In the genomic region with DNA sequence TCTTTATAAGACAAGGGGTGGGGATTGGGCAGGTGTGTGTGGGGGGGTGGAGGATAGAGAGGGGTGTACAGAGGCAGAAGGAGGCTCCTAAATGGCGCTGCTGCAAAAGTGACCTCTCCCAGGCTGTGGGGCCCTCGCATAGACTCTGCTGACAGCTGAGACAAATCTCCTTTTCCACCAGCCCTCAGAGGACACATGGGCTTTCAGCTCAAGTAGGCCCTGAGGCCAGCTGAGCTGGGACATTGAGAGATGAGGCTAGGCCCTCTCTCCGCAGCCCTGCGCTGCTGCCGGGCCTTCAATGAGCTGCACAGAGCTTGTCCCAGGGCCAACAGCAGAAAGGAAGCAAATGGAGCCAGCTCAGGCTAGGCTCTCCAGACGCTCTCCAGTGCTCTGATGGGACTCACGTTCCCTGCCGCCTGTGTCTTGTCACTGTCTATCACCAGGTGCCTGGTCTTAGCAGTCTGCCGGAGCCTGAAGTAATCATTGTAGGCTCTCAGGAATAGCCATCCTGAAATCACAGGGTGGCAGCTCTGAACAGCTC, we compare ENCODE assay signal across 19 mouse cellular contexts. TPM values are rescaled to one million over a fixed set of nuclear protein-coding genes. Genes with fewer than 3 reads are reported as not detected.
DNase-seq lines count a peak whose midpoint lies in the region; ATAC-seq and TF ChIP-seq lines count a peak whose summit lies in the region.
"Had no signal": no experiment of that assay in that cellular context is flagged by ENCODE, and none has a peak within 500 bp of the region (broad histone marks: within the 10 kb centered on the region; RNA-seq: fewer than 3 reads in every experiment).

No protein-coding gene starts in this region.

- DNase-seq in hindbrain, embryonic 11.5 days (ENCODE audit: low spot score) = no peak
- DNase-seq in midbrain, postnatal 0 days (ENCODE audit: low spot score) = no peak
- DNase-seq: adrenal gland, adult 2 months; cerebellum, adult 8-10 months; gastrocnemius, postnatal 25 days; heart, postnatal 4 days; kidney, adult 18-20 months; kidney, postnatal 14 days; layer of hippocampus, adult 9-11 months; lung, adult 18-20 months; right cerebral cortex, postnatal 25 days had no signal

- H3K9me3 ChIP-seq in hindbrain, embryonic 11.5 days (ENCODE audit: control insufficient read depth, low read length) = no peaks in the 10 kb centered on the region
- no peaks in the 10 kb centered on the region for H3K9me3 ChIP-seq in hindbrain, embryonic 16.5 days (ENCODE audit: control insufficient read depth, low read length)
- H3K9me3 ChIP-seq in midbrain, embryonic 13.5 days = no peaks in the 10 kb centered on the region
- no peaks in the 10 kb centered on the region for H3K9me3 ChIP-seq in midbrain, postnatal 0 days (ENCODE audit: low read length)
- H3K9me3 ChIP-seq in hindbrain, embryonic 13.5 days = no peaks in the 10 kb centered on the region
- no peaks in the 10 kb centered on the region for H3K9me3 ChIP-seq in stomach, embryonic 16.5 days (replicated peaks; ENCODE audit: control insufficient read depth, low read length)
- H3K9me3 ChIP-seq: forebrain, embryonic 15.5 days had no signal

- H3K4me3 ChIP-seq in hindbrain, embryonic 11.5 days (ENCODE audit: low read depth, low read length) = no peak overlapping the region
- no peak overlapping the region for H3K4me3 ChIP-seq in hindbrain, embryonic 16.5 days (ENCODE audit: low read length)
- H3K4me3 ChIP-seq in midbrain, embryonic 13.5 days (replicated peaks) = no peak overlapping the region
- H3K4me3 ChIP-seq in midbrain, postnatal 0 days (ENCODE audit: low read depth, low read length) = no peak overlapping the region
- no peak overlapping the region for H3K4me3 ChIP-seq in hindbrain, embryonic 13.5 days
- H3K4me3 ChIP-seq in stomach, embryonic 16.5 days (replicated peaks; ENCODE audit: low read length) = no peak overlapping the region
- H3K4me3 ChIP-seq: forebrain, embryonic 15.5 days had no signal

- H3K36me3 ChIP-seq in hindbrain, embryonic 11.5 days (ENCODE audit: control insufficient read depth, insufficient read depth, low read length) = no peaks in the 10 kb centered on the region
- no peaks in the 10 kb centered on the region for H3K36me3 ChIP-seq in hindbrain, embryonic 16.5 days (ENCODE audit: control insufficient read depth, insufficient read depth, low read length)
- H3K36me3 ChIP-seq in midbrain, embryonic 13.5 days = no peaks in the 10 kb centered on the region
- H3K36me3 ChIP-seq in midbrain, postnatal 0 days (ENCODE audit: insufficient read depth, low read length) = no peaks in the 10 kb centered on the region
- H3K36me3 ChIP-seq in hindbrain, embryonic 13.5 days = no peaks in the 10 kb centered on the region
- H3K36me3 ChIP-seq in stomach, embryonic 16.5 days (ENCODE audit: control insufficient read depth, insufficient read depth, low read length) = no peaks in the 10 kb centered on the region
- H3K36me3 ChIP-seq: forebrain, embryonic 15.5 days had no signal

- WGBS in hindbrain, embryonic 11.5 days = 56% methylated on average over 9 of the region's 9 CpGs
- 41% methylated on average over 9 of the region's 9 CpGs for WGBS in hindbrain, embryonic 16.5 days
- 68% methylated on average over 9 of the region's 9 CpGs for WGBS in midbrain, embryonic 13.5 days
- WGBS in midbrain, postnatal 0 days = 60% methylated on average over 9 of the region's 9 CpGs
- WGBS in hindbrain, embryonic 13.5 days = 42% methylated on average over 9 of the region's 9 CpGs
- WGBS in stomach, embryonic 16.5 days = 24% methylated on average over 9 of the region's 9 CpGs

- no peak overlapping the region for H3K9ac ChIP-seq in hindbrain, embryonic 11.5 days (ENCODE audit: low read depth, low read length)
- no peak overlapping the region for H3K9ac ChIP-seq in hindbrain, embryonic 16.5 days (ENCODE audit: low read depth, low read length)
- H3K9ac ChIP-seq in midbrain, embryonic 13.5 days (replicated peaks) = peak overlapping the region; percentile 36; the same call in 1 of the 2 replicates
- no peak overlapping the region for H3K9ac ChIP-seq in midbrain, postnatal 0 days (replicated peaks; ENCODE audit: low read length, poor library complexity, severe bottlenecking)
- no peak overlapping the region for H3K9ac ChIP-seq in hindbrain, embryonic 13.5 days
- H3K9ac ChIP-seq in stomach, embryonic 16.5 days (ENCODE audit: low read length) = no peak overlapping the region
- H3K9ac ChIP-seq: forebrain, embryonic 15.5 days had no signal

- no peaks in the 10 kb centered on the region for H3K4me1 ChIP-seq in hindbrain, embryonic 11.5 days (replicated peaks; ENCODE audit: control insufficient read depth, insufficient read depth, low read length)
- no peaks in the 10 kb centered on the region; the same call in 1 of the 2 replicates for H3K4me1 ChIP-seq in hindbrain, embryonic 16.5 days (ENCODE audit: control insufficient read depth, insufficient read depth, low read depth, low read length)
- peaks cover 13% of the 10 kb centered on the region; the same call in 1 of the 2 replicates for H3K4me1 ChIP-seq in midbrain, embryonic 13.5 days (replicated peaks)
- H3K4me1 ChIP-seq in midbrain, postnatal 0 days (ENCODE audit: insufficient read depth, low read length) = no peaks in the 10 kb centered on the region
- peaks cover 21% of the 10 kb centered on the region for H3K4me1 ChIP-seq in hindbrain, embryonic 13.5 days (replicated peaks)
- 0 out of 2 replicates have a peak, but pooled peaks cover 3% of the 10 kb centered on the region for H3K4me1 ChIP-seq in stomach, embryonic 16.5 days (ENCODE audit: control insufficient read depth, insufficient read depth, low read length)

- no peak overlapping the region for H3K4me2 ChIP-seq in hindbrain, embryonic 11.5 days (replicated peaks; ENCODE audit: low read depth, low read length)
- no peak overlapping the region for H3K4me2 ChIP-seq in hindbrain, embryonic 16.5 days (ENCODE audit: low read length)
- no peak overlapping the region for H3K4me2 ChIP-seq in midbrain, embryonic 13.5 days (replicated peaks)
- H3K4me2 ChIP-seq in midbrain, postnatal 0 days (ENCODE audit: low read depth, low read length, poor library complexity, severe bottlenecking) = no peak overlapping the region
- no peak overlapping the region for H3K4me2 ChIP-seq in hindbrain, embryonic 13.5 days
- no peak overlapping the region for H3K4me2 ChIP-seq in stomach, embryonic 16.5 days (ENCODE audit: low read depth, low read length)
- H3K4me2 ChIP-seq: forebrain, embryonic 15.5 days; heart, embryonic 11.5 days; liver, embryonic 11.5 days had no signal

- H3K27ac ChIP-seq in hindbrain, embryonic 11.5 days (ENCODE audit: low read depth, low read length) = peak overlapping the region; percentile 19; the same call in 1 of the 2 replicates
- no peak overlapping the region for H3K27ac ChIP-seq in hindbrain, embryonic 16.5 days (ENCODE audit: low read depth, low read length)
- peak overlapping the region; percentile 56; the same call in 1 of the 2 replicates for H3K27ac ChIP-seq in midbrain, embryonic 13.5 days
- H3K27ac ChIP-seq in midbrain, postnatal 0 days (ENCODE audit: low read depth, low read length) = no peak overlapping the region
- peak overlapping the region; percentile 63 for H3K27ac ChIP-seq in hindbrain, embryonic 13.5 days
- no peak overlapping the region for H3K27ac ChIP-seq in stomach, embryonic 16.5 days (ENCODE audit: low read length)
- H3K27ac ChIP-seq: forebrain, embryonic 15.5 days had no signal

- 0 out of 2 replicates have a peak, but pooled peaks cover 2% of the 10 kb centered on the region for H3K27me3 ChIP-seq in hindbrain, embryonic 11.5 days (ENCODE audit: control insufficient read depth, insufficient read depth, low read length)
- H3K27me3 ChIP-seq in hindbrain, embryonic 16.5 days (replicated peaks; ENCODE audit: control insufficient read depth, insufficient read depth, low read length) = no peaks in the 10 kb centered on the region
- H3K27me3 ChIP-seq in midbrain, embryonic 13.5 days = no peaks in the 10 kb centered on the region
- H3K27me3 ChIP-seq in midbrain, postnatal 0 days (ENCODE audit: insufficient read depth, low read length) = no peaks in the 10 kb centered on the region
- H3K27me3 ChIP-seq in hindbrain, embryonic 13.5 days = 0 out of 2 replicates have a peak, but pooled peaks cover 11% of the 10 kb centered on the region
- no peaks in the 10 kb centered on the region for H3K27me3 ChIP-seq in stomach, embryonic 16.5 days (ENCODE audit: control insufficient read depth, insufficient read depth, low read length)
- H3K27me3 ChIP-seq: forebrain, embryonic 15.5 days had no signal

- 0 out of 2 replicates have a peak, but pooled peaks have one; percentile 43 for ATAC-seq in hindbrain, embryonic 11.5 days (ENCODE audit: low FRiP score)
- ATAC-seq in hindbrain, embryonic 16.5 days = no peak
- no peak for ATAC-seq in midbrain, embryonic 13.5 days
- no peak for ATAC-seq in midbrain, postnatal 0 days (ENCODE audit: low FRiP score)
- ATAC-seq in hindbrain, embryonic 13.5 days (ENCODE audit: low FRiP score) = no peak
- ATAC-seq in stomach, embryonic 16.5 days (ENCODE audit: insufficient read depth, low FRiP score) = peak; percentile 73
- no peak for ATAC-seq in cerebellum, adult (ENCODE audit: insufficient number of reproducible peaks, low FRiP score, low TSS enrichment)
- ATAC-seq: forebrain, embryonic 15.5 days had no signal

- no peak for TF ChIP-seq CTCF in midbrain, postnatal 0 days (IDR thresholded peaks at IDR 0.05)

RNA-seq across cellular contexts. Expression of gene Nkain1, which starts 4.8 kb away (rescaled TPM):
- polyA plus RNA-seq in hindbrain, embryonic 11.5 days (2014; fragmentation: Nextera tagmentation; extraction: Ambion mirVana) = 21.6 and 27.4 TPM in 2 replicates
- polyA plus RNA-seq in hindbrain, embryonic 16.5 days (2015; fragmentation: Nextera tagmentation; extraction: Ambion mirVana) = 2.4 and 6.6 TPM in 2 replicates
- polyA plus RNA-seq in midbrain, embryonic 13.5 days (2015; fragmentation: Nextera tagmentation; extraction: Ambion mirVana) = 8.5 and 14.3 TPM in 2 replicates
- 245 and 267 TPM in 2 replicates for total RNA-seq in midbrain, postnatal 0 days (2014; rRNA removed)
- 8.2 and 10.2 TPM in 2 replicates for polyA plus RNA-seq in midbrain, postnatal 0 days (2015; fragmentation: Nextera tagmentation; extraction: Ambion mirVana)
- 9.5 and 10.2 TPM in 2 replicates for polyA plus RNA-seq in hindbrain, embryonic 13.5 days (2015; fragmentation: Nextera tagmentation; extraction: Ambion mirVana)
- polyA plus RNA-seq in stomach, embryonic 16.5 days (2015; fragmentation: Nextera tagmentation; extraction: Ambion mirVana) = 0.31 TPM in 1 of 2 replicates, not detected in the other

Comparison
In these comparisons a context has a peak if more than half of its experiments do, and no peak if none do; other contexts are left out.
1. ATAC-seq: peak in hindbrain, embryonic 11.5 days (single experiment) and stomach, embryonic 16.5 days (single experiment); none in hindbrain, embryonic 16.5 days (single experiment), midbrain, embryonic 13.5 days (single experiment), midbrain, postnatal 0 days (single experiment), hindbrain, embryonic 13.5 days (single experiment) and cerebellum, adult (single experiment).
2. H3K27ac ChIP-seq: peak in hindbrain, embryonic 11.5 days (single experiment), midbrain, embryonic 13.5 days (single experiment) and hindbrain, embryonic 13.5 days (single experiment); none in hindbrain, embryonic 16.5 days (single experiment), midbrain, postnatal 0 days (single experiment) and stomach, embryonic 16.5 days (single experiment).